In genomic region chr11:62914532-62914931, GRCm38 (mm10) we compare ENCODE assay signal across 10 mouse cellular contexts. TPM values are rescaled to one million over a fixed set of nuclear protein-coding genes. Genes with fewer than 3 reads are reported as not detected.
DNase-seq lines count a peak whose midpoint lies in the region; ATAC-seq and TF ChIP-seq lines count a peak whose summit lies in the region.
"Had no signal": no experiment of that assay in that cellular context is flagged by ENCODE, and none has a peak within 500 bp of the region (broad histone marks: within the 10 kb centered on the region; RNA-seq: fewer than 3 reads in every experiment).

No protein-coding gene starts in this region.

- H3K36me3 ChIP-seq in hindbrain, postnatal 0 days (ENCODE audit: insufficient read depth, low read length) = no peaks in the 10 kb centered on the region
- no peaks in the 10 kb centered on the region for H3K36me3 ChIP-seq in hindbrain, embryonic 13.5 days
- no peaks in the 10 kb centered on the region for H3K36me3 ChIP-seq in C2C12 (ENCODE audit: control insufficient read depth, insufficient read depth)
- no peaks in the 10 kb centered on the region for H3K36me3 ChIP-seq in lung, postnatal 0 days (ENCODE audit: insufficient read depth, low read length)
- H3K36me3 ChIP-seq: embryonic facial prominence, embryonic 12.5 days had no signal

- no peak for ATAC-seq in hindbrain, postnatal 0 days
- no peak for ATAC-seq in hindbrain, embryonic 13.5 days (ENCODE audit: low FRiP score)
- ATAC-seq in lung, postnatal 0 days = no peak
- ATAC-seq in inflammation-experienced regulatory T-cells, adult 6 months = no peak
- no peak for ATAC-seq in activated CD4-positive, CD25-positive, alpha-beta regulatory T cell, adult 4 months

- H3K27me3 ChIP-seq in hindbrain, postnatal 0 days (ENCODE audit: insufficient read depth, low read length) = no peaks in the 10 kb centered on the region
- no peaks in the 10 kb centered on the region for H3K27me3 ChIP-seq in hindbrain, embryonic 13.5 days
- H3K27me3 ChIP-seq in C2C12 (ENCODE audit: control insufficient read depth, insufficient read depth, insufficient read length) = no peaks in the 10 kb centered on the region
- H3K27me3 ChIP-seq in lung, postnatal 0 days (replicated peaks; ENCODE audit: insufficient read depth, low read length) = no peaks in the 10 kb centered on the region
- H3K27me3 ChIP-seq: embryonic facial prominence, embryonic 12.5 days had no signal

- H3ac ChIP-seq in C2C12 (ENCODE audit: control insufficient read depth, insufficient read length, low read depth) = no peak overlapping the region

- no peak overlapping the region for H3K9ac ChIP-seq in hindbrain, postnatal 0 days (replicated peaks; ENCODE audit: low read length)
- no peak overlapping the region for H3K9ac ChIP-seq in hindbrain, embryonic 13.5 days
- no peak overlapping the region for H3K9ac ChIP-seq in lung, postnatal 0 days (replicated peaks; ENCODE audit: low read depth)
- H3K9ac ChIP-seq: embryonic facial prominence, embryonic 12.5 days had no signal

- WGBS in hindbrain, postnatal 0 days = 71% methylated on average over 6 of the region's 6 CpGs
- 64% methylated on average over 6 of the region's 6 CpGs for WGBS in hindbrain, embryonic 13.5 days
- 46% methylated on average over 6 of the region's 6 CpGs for WGBS in lung, postnatal 0 days

- no peak overlapping the region for H3K27ac ChIP-seq in hindbrain, postnatal 0 days
- no peak overlapping the region for H3K27ac ChIP-seq in hindbrain, embryonic 13.5 days
- no peak overlapping the region for H3K27ac ChIP-seq in lung, postnatal 0 days (ENCODE audit: low read length)
- H3K27ac ChIP-seq: embryonic facial prominence, embryonic 12.5 days had no signal

- no peaks in the 10 kb centered on the region for H3K79me3 ChIP-seq in C2C12 (ENCODE audit: low read depth)

- no peaks in the 10 kb centered on the region for H3K9me3 ChIP-seq in hindbrain, postnatal 0 days (ENCODE audit: low read length)
- H3K9me3 ChIP-seq in hindbrain, embryonic 13.5 days = no peaks in the 10 kb centered on the region; the same call in 1 of the 2 replicates
- H3K9me3 ChIP-seq in lung, postnatal 0 days (ENCODE audit: low read length) = no peaks in the 10 kb centered on the region
- H3K9me3 ChIP-seq: embryonic facial prominence, embryonic 12.5 days had no signal

- TF ChIP-seq CTCF in hindbrain, postnatal 0 days (IDR thresholded peaks at IDR 0.05; ENCODE audit: low read depth) = peak; percentile 58; the same call in 1 of the 2 replicates
- peak; percentile 23 for TF ChIP-seq CTCF in C2C12 (IDR thresholded peaks at IDR 0.05; ENCODE audit: control insufficient read depth, insufficient read depth, insufficient read length)
- TF ChIP-seq CTCF in lung, postnatal 0 days (IDR thresholded peaks at IDR 0.05) = peak; percentile 70

- DNase-seq in hindbrain, postnatal 0 days (ENCODE audit: low spot score) = no peak
- DNase-seq in ES-CJ7 (ENCODE audit: low read depth, low spot score) = peak; percentile 50
- peak; percentile 45 for DNase-seq in lung, postnatal 0 days (ENCODE audit: low spot score)

- peaks cover 7% of the 10 kb centered on the region; the same call in 1 of the 2 replicates for H3K4me1 ChIP-seq in hindbrain, postnatal 0 days (ENCODE audit: insufficient read depth, low read length)
- H3K4me1 ChIP-seq in hindbrain, embryonic 13.5 days (replicated peaks) = no peaks in the 10 kb centered on the region; the same call in 1 of the 2 replicates
- H3K4me1 ChIP-seq in lung, postnatal 0 days (ENCODE audit: insufficient read depth, low read depth, low read length) = no peaks in the 10 kb centered on the region

- H3K4me2 ChIP-seq in hindbrain, postnatal 0 days (ENCODE audit: low read depth, low read length) = no peak overlapping the region
- H3K4me2 ChIP-seq in hindbrain, embryonic 13.5 days = no peak overlapping the region
- H3K4me2 ChIP-seq in lung, postnatal 0 days (replicated peaks; ENCODE audit: low read depth, low read length) = no peak overlapping the region
- H3K4me2 ChIP-seq: embryonic facial prominence, embryonic 12.5 days had no signal

- H3K79me2 ChIP-seq in C2C12 (ENCODE audit: control insufficient read depth, insufficient read depth) = no peaks in the 10 kb centered on the region

- no peak overlapping the region for H3K4me3 ChIP-seq in hindbrain, postnatal 0 days (ENCODE audit: low read length)
- no peak overlapping the region for H3K4me3 ChIP-seq in hindbrain, embryonic 13.5 days
- H3K4me3 ChIP-seq in C2C12 (ENCODE audit: insufficient read depth, poor library complexity, severe bottlenecking) = no peak overlapping the region
- H3K4me3 ChIP-seq in lung, postnatal 0 days (ENCODE audit: low read depth, low read length) = no peak overlapping the region
- H3K4me3 ChIP-seq: embryonic facial prominence, embryonic 12.5 days had no signal

- TF ChIP-seq EP300 in lung, postnatal 0 days (IDR thresholded peaks at IDR 0.05) = no peak

TF ChIP-seq in C2C12, 6 proteins besides CTCF, POLR2A, EP300 and RAD21:
- no peak for TF ChIP-seq CEBPB (IDR thresholded peaks at IDR 0.05; ENCODE audit: low read depth)
- no peak for TF ChIP-seq MYOG (IDR thresholded peaks at IDR 0.05; ENCODE audit: control insufficient read depth, extremely low read depth, insufficient read length)
- TF ChIP-seq MAX (IDR thresholded peaks at IDR 0.05) = no peak
- TF ChIP-seq MYOD1 (IDR thresholded peaks at IDR 0.05; ENCODE audit: control insufficient read depth, insufficient read length, low read depth) = no peak
- TF ChIP-seq FOSL1 (IDR thresholded peaks at IDR 0.05; ENCODE audit: insufficient read depth, low read length, poor library complexity, severe bottlenecking) = no peak
- no peak for TF ChIP-seq USF1 (IDR thresholded peaks at IDR 0.05; ENCODE audit: low read depth)

RNA-seq across cellular contexts. Expression of gene Tvp23b, which starts 35.3 kb away (rescaled TPM):
- 26.7 and 27.5 TPM in 2 replicates for total RNA-seq in hindbrain, postnatal 0 days (2014; rRNA removed)
- 41.5 and 42.6 TPM in 2 replicates for polyA plus RNA-seq in hindbrain, postnatal 0 days (2015; fragmentation: Nextera tagmentation; extraction: Ambion mirVana)
- polyA plus RNA-seq in hindbrain, embryonic 13.5 days (2015; fragmentation: Nextera tagmentation; extraction: Ambion mirVana) = 56.7 and 58.6 TPM in 2 replicates
- 13.7 TPM for polyA plus RNA-seq in C2C12 (2012; fragmentation: generic; extraction: Trizol)
- 68.5 and 73.0 TPM in 2 replicates for polyA plus RNA-seq in lung, postnatal 0 days (2015; fragmentation: Nextera tagmentation; extraction: Ambion mirVana)
- polyA plus RNA-seq in inflammation-experienced regulatory T-cells, adult 6 months (2017; shearing (Covaris generic)) = 10 to 100 TPM; 57.5 to 81.6 (median 63.6) TPM
- 10 to 100 TPM; 51.3 to 60.7 TPM for polyA plus RNA-seq in activated CD4-positive, CD25-positive, alpha-beta regulatory T cell, adult 4 months (2017; shearing (Covaris generic))

RNA-seq across cellular contexts. Expression of gene Cdrt4, which starts 36.5 kb away (rescaled TPM):
- not detected in 2 replicates for total RNA-seq in hindbrain, postnatal 0 days (2014; rRNA removed)
- 0.26 and 0.35 TPM in 2 replicates for polyA plus RNA-seq in hindbrain, postnatal 0 days (2015; fragmentation: Nextera tagmentation; extraction: Ambion mirVana)
- 0.32 TPM in 1 of 2 replicates, not detected in the other for polyA plus RNA-seq in hindbrain, embryonic 13.5 days (2015; fragmentation: Nextera tagmentation; extraction: Ambion mirVana)
- polyA plus RNA-seq in C2C12 (2012; fragmentation: generic; extraction: Trizol) = not detected
- polyA plus RNA-seq in lung, postnatal 0 days (2015; fragmentation: Nextera tagmentation; extraction: Ambion mirVana) = 0.23 TPM in 1 of 2 replicates, not detected in the other
- polyA plus RNA-seq in inflammation-experienced regulatory T-cells, adult 6 months (2017; shearing (Covaris generic)) = not detected
- not detected for polyA plus RNA-seq in activated CD4-positive, CD25-positive, alpha-beta regulatory T cell, adult 4 months (2017; shearing (Covaris generic))
- total RNA-seq: heart, postnatal 36 days had no signal
- polyA plus RNA-seq: liver, embryonic 16.5 days had no signal
